Mouse (Mus musculus) retina, postnatal 1 day (tissue): ENCODE measurements around the gene Spsb3.

ENCODE experiments used
- DNase-seq: peaks from one replicate; pipeline ENCODE4 v3.0.0-alpha.2; 2012

Spsb3 gene

GRCm38 (mm10) chr17:24897600-24897999, 11.2 kb downstream of the Spsb3 start:
- DNase-seq, result no peak

DNA sequence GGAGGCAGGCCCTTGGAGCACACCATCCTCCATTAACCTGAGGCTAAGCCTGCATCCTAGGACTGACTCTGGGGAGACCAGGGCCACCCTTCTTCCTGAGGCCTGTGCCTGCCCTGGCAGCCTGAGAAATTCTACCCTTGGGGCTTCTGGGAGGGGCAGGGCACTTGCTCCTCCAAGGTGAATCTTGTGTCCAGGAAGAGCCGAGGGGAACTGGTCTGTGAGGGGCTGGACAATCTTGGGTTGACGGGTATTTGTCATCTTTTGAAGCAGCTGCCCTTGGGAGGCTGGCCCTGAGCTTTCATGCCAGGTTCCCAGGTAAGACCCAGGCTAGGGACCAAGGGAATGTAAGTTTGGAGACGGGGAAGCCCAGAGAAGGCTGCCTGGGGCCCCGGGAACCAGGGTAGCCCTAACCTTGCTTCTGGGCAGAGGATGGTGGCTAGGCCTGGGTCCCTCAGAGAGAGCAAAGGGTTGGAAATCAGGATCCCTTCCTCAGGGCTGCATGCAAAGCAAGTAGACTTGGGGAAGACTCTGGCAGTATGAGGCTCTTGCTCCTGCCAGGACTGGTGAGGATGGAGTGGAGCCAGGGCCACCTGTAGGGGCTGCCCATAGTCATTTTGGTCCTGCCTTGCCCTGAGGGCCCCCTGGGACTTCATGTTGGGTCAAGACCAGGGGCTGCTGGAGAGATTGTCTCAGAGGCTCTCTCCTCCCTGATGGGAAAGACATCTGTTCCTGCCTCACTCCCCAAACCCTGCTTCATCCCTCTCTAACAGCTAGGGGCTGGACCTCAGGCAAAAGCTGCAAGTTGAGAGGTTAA, 11.8 kb downstream of the Spsb3 start:
- DNase-seq, result no peak

- no peak for DNase-seq
Observed at GRCm38 (mm10) chr17:24899153-24899552, 12.7 kb downstream of the Spsb3 start.

DNA sequence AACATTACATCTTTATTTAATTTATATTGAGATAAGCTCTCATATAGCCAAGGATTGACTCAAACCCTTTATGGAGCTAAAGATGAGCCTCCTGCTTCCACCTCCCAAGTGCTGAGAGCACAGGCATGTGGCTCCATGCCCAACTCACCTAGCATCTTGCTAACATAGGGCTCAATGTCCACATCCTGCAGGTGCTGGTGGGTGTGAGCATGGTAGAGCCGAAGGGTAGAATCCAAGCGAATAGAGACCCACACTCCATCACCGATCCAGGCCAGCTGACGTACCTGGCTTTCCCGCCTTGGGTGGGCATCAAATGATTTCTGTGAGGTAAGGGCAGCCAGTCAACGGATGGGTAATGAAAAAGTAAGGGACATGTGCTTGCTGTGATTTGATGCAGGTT, 13.6 kb downstream of the Spsb3 start:
- no peak for DNase-seq

GRCm38 (mm10) chr17:24902124-24902523, 15.7 kb downstream of the Spsb3 start:
- DNase-seq, result no peak

- DNase-seq, result peak; percentile 34
Observed at GRCm38 (mm10) chr17:24902671-24903474, 16.4 kb downstream of the Spsb3 start.

DNA sequence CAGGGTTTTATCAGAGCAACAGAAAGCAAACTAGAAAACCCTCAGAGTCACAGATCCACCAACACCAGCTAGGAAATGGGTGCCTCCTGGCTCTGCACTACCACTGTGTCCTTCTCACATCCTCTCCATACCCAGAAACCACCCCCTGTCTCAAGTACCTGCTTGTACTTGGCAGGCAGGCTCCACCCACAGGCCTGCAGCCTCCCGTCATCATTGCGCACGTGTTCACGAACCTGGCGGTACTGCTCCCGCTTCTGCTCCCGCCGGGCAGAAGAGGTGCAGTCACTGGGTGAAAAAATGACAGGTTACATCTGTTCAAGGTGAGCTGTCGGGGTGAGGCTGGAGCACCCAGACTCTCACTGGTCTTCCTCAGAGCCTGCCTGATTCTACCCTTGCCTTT, 17.3 kb downstream of the Spsb3 start:
- DNase-seq, result no peak

DNA sequence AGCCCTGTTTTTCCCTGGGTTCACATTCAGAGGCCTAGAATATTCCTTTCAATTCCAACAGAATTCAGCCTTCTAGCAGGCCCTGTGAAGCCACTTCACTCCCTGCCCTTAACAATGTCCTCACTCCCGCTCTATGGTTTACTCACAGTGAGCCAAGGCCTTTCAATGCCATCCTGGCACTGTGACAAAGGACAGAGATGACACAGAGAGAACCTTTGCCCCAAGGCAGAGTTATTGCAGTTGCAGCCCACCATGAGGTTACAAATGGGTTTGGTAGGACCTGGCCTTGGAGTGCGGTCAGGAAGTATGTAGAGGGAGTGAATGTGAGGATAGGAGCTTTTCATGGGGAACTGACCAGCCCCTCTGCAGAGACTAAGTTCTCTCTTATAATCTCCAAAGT, 21.1 kb downstream of the Spsb3 start:
- no peak for DNase-seq

DNA sequence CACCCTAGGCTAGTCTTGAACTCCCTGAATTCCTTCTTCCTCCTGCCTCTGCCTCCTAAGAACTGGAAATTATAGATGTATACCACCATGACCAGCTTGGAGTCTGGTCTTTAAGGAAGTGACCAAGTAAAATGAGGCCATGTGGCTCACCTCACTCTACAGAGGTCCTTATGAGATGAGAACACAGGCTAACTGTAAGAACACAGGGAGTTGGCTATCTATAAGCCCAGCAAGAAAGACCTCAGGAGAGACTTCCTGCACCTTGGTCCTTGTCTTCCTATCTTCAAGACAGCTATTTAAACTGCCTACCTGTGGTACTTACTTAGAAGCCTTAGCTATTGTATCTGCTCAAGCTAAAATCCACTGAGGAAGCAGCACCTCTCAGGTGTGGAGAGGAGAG, 27.5 kb downstream of the Spsb3 start:
- DNase-seq, result no peak

- DNase-seq, result no peak
Observed at GRCm38 (mm10) chr17:24923246-24923645, 36.8 kb downstream of the Spsb3 start.

GRCm38 (mm10) chr17:24929506-24929905, 43.1 kb downstream of the Spsb3 start:
- no peak for DNase-seq

- no peak for DNase-seq
Observed at GRCm38 (mm10) chr17:24932431-24932830, 46.0 kb downstream of the Spsb3 start.

DNA sequence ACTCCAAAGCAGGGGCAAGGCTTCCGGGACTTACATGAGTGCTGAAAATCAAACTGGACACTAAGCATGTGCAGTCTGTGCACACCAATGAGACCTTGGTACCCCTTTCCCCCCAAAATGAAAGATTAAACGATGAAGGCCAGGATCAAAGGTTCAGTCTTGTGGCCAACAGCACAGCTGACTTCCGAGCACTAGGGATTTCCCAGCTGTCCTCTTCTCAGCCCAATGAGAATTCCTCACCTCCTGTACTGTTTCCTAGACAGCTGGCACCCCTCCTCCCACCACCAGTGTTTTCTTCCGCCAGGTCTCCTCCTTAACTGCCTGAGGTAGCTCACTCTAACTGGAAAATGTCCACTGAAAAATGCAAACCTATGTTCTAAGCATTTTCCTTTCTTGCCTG, 46.7 kb downstream of the Spsb3 start:
- DNase-seq, result no peak

DNA sequence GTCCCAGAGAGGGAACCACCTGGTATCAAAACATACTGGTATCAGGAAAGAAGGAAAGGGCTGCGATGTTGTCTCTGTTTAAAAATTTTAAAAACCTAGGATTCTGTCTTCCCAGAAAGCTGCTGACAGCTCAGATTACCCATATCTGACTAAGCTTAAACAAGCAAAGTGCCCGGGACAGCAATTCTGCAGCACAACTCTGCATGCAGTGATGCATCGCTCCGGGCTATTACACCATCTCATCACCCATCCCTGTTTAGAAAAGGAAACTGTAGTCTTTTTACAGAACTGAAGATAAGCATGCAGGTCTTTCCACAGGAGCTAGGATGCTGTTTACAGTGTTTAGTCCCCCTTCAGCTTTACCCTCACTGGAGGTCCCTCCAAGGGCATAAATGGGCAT, 48.5 kb downstream of the Spsb3 start:
- no peak for DNase-seq

DNA sequence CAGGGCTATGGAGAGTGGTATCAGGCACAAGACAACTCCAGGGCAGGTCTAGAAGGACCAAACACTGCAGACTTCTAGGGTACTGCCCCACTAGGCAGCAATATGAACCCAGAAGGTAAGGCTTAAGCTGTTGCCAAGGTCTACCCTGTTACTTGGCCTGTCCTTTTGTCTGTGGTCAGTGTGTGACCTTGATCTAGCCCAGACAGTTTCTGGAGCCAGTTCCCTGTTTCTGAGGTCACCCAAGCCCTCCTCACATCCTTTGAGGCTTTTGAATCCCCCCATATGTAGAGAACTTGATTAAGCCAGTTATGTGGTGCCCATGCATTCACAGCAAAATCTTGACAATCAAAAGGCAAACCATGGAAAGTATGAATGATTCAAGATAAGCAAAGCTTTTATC, 49.2 kb downstream of the Spsb3 start:
- no peak for DNase-seq

DNA sequence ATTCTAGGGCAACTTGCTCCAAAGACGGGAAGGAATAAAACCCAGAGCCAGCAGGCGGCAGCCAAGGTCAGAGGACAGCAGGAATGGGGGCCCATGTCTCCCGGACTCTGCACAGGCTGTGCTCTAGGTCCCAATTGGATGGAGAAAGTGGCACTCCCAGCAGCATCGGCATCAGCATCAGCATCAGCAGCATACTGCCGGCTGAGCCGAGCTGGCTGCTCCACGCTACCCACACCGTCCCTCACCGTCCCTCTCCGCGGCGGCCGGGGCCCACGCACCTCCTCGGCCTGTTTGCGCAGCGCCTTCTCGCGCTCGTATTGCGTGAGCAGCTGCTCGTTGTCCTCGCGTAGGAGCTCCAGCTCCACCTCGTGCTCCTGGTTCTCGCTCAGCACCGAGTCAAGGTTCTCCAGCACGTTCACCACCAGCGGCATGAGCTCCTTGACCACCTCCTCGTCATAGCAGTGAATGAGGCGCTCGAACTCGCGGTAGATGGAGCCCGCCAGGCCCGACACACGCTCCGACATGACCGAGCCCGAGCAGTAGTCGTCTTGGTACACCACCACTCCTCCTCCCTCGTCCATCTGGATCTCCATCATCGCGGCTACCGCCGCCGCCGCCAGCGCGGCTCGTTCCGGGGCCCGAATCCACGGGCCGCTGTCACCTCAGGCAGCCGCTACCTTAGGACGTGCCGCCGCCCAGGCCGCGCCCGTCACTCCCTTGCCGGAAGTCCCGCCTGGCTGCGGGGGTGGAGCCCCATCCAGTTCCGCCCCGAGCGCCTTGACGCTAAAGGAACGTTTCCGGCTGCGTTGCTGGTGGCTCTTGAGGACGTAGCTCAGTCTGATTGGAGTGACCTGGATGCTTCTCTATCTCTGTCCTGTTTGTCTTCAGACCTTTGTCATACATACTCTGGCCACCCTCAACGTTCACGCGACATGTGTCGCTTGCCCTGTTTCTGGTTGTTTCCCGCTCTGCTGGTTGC, 50.1 kb downstream of the Spsb3 start, which contains the start of gene Mapk8ip3:
TSS of gene Mapk8ip3 (minus strand) at position 719 of the 979 bp plus-strand sequence.
- peak; percentile 96 for DNase-seq

DNA sequence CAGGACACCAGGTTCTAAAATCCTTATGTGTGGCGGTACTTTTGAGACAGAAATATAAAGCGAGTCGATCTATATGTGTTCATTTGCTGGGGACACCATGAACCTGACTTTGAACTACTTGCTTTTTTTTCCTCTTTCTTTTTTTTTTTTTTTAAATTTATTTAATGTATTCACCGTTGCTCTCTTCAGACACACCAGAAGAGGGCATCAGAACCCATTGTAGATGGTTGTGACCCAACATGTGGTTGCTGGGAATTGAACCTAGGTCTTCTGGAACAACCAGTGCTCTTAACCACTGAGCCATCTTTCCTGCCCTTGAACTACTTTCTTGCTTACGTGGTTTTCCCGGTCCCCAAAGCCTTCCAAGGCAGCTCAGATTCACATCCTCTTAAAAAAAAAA, 50.8 kb downstream of the Spsb3 start:
- no peak for DNase-seq
